Mouse (Mus musculus): ENCODE results near the gene Crb3.

GRCm38 (mm10) chr17:57108040-57108665 lies 49.2 kb downstream of the Crb3 start:
- TF ChIP-seq CTCF (IDR thresholded peaks at IDR 0.05; ENCODE audit: control insufficient read depth, insufficient read depth, low read length) = no peak
- no peak for TF ChIP-seq POLR2A (IDR thresholded peaks at IDR 0.05; ENCODE audit: borderline replicate concordance, control insufficient read depth, low read depth, low read length)
